Mouse (Mus musculus) G1E (cell line): ENCODE measurements around the gene Myh10.

Experiments used
- CTCF ChIP-seq: IDR thresholded peaks from 2 replicates; pipeline ENCODE4 v1.5.1; 2012; ENCODE audit warnings: low read depth, low read length, inconsistent platforms, mixed read lengths
- TAL1 ChIP-seq: conservative IDR thresholded peaks from 2 replicates; pipeline ENCODE4 v1.6.1; 2012; ENCODE audit warnings: low read depth, low read length, inconsistent platforms, mixed read lengths

- TF ChIP-seq CTCF: no peak
- no peak for TF ChIP-seq TAL1
Measured at GRCm38 (mm10) chr11:68790720-68791119, 99.4 kb downstream of the Myh10 start.
